Mouse (Mus musculus) urinary bladder, postnatal 36 days (tissue): ENCODE results near the gene Hspb9.

ENCODE experiments used
- DNase-seq, 2 experiments: peaks; one replicate each; pipeline ENCODE4 v3.0.0; 2022; ENCODE audit warnings: low spot score in 2 of 2, mixed read lengths in 1 of 2

Gene Hspb9

GRCm38 (mm10) chr11:100759611-100760233 lies 46.1 kb downstream of the Hspb9 start, which contains the start of gene Kcnh4:
TSS of gene Kcnh4 (minus strand) at chr11:100759942.
- no peak for DNase-seq

- peak; percentile 74 to 82 for DNase-seq
Observed at GRCm38 (mm10) chr11:100761547-100762045, 47.9 kb downstream of the Hspb9 start.

DNA sequence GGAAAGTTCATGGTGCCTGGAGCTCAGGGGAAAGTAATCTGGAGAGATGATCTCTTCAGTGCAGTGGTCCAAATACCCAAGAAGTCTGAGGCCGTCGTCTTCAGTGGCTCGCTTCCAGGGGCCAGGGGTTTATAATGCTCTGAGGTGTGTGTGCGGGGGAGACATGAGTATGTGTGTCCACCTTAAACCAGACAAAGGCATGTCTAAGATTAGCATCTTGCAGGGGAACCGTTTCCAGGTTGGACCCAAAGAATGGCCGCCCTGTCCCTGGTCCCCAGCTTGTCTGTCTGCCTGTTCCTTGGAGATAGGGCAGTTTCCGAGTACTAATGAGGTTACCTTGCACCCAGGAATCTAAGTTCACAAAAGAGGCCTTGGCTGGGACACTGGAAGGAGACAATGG lies 49.2 kb downstream of the Hspb9 start, which contains the start of gene Hcrt:
TSS of gene Hcrt (minus strand) at position 101 of the 400 bp plus-strand sequence.
- DNase-seq: no peak
